Mouse (Mus musculus) cerebellum, adult 2 months (tissue): ENCODE data around the gene Oprd1. TPM values are rescaled to one million over a fixed set of nuclear protein-coding genes. Genes with fewer than 3 reads are reported as not detected.
A peak's percentile ranks its signal among the peaks of the same experiment; 100 is the strongest.

Experiments used
- DNase-seq, 2 experiments: peaks; one replicate each; pipeline ENCODE4 v3.0.0; 2021
- H3K27ac ChIP-seq: fragments of 200-500 bp; 2 replicates; pipeline ENCODE4 v1.5.1; 2012; ENCODE audit warnings: low read length, control low read depth, inconsistent platforms; ENCODE audit not compliant: insufficient read depth
- H3K27me3 ChIP-seq: fragments of 200-500 bp; 2 replicates; pipeline ENCODE4 v1.6.1; 2012; ENCODE audit warnings: inconsistent platforms, mild to moderate bottlenecking, low read length, moderate library complexity; ENCODE audit not compliant: control insufficient read depth, insufficient read depth
- H3K4me1 ChIP-seq: fragments of 200-500 bp; 2 replicates; pipeline ENCODE4 v1.6.1; 2011; ENCODE audit warnings: low read length; ENCODE audit not compliant: control insufficient read depth, insufficient read depth
- H3K4me3 ChIP-seq: fragments of 200-500 bp; replicated peaks from 2 replicates; pipeline ENCODE3; 2011; ENCODE audit warnings: mild to moderate bottlenecking, low read depth, low read length, control low read depth; ENCODE audit not compliant: insufficient read depth
- CTCF ChIP-seq: fragments of 200-500 bp; IDR thresholded peaks from 2 replicates; pipeline ENCODE4 v1.5.1; 2011; ENCODE audit warnings: low read depth, mild to moderate bottlenecking, control low read depth, low read length, moderate library complexity, borderline replicate concordance; ENCODE audit not compliant: insufficient read depth
- POLR2A ChIP-seq: fragments of 200-500 bp; IDR thresholded peaks from 2 replicates; pipeline ENCODE4 v1.6.1; 2011; ENCODE audit warnings: low read length, control low read depth, borderline replicate concordance; ENCODE audit not compliant: insufficient read depth
- WGBS: fragments of 180-500 bp; shearing (Covaris S2); methylation state at CpG from one replicate; pipeline ENCODE4 v1.1.7; 2018; 5-methylcytosine and 5-hydroxymethylcytosine counted together
- polyA plus RNA-seq: library from polyadenylated mRNA; depleted of rRNA; stranded (reverse); fragments of >200 nt; gene quantifications from 2 replicates; pipeline ENCODE4 v1.2.3, GENCODE M21; 2012

The Oprd1 gene
- polyA plus RNA-seq, 1 experiment = 3.0 TPM

DNA sequence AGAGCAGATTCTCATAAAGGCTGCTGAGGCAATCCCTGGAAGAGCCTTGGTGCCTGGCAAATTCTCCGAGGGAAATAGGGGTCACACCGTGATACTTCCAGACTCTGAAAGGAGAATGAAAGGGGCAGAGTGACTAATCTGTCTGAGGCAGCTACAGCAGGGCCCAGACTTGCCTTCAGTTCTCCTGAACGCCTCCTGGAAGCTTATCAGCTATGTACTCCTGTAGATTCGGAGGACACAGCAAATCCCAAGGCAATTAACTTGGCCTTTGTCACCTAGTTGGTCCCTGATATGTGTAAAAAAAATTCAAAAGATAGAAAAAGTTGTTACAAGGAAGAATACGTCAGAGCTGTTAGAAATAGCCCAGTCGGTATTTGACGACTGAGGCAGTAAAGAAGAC is 49.2 kb downstream of the Oprd1 start:
- 72% methylated on average over 7 of the region's 7 CpGs for WGBS
- TF ChIP-seq CTCF (no peak), POLR2A (no peak)

DNA sequence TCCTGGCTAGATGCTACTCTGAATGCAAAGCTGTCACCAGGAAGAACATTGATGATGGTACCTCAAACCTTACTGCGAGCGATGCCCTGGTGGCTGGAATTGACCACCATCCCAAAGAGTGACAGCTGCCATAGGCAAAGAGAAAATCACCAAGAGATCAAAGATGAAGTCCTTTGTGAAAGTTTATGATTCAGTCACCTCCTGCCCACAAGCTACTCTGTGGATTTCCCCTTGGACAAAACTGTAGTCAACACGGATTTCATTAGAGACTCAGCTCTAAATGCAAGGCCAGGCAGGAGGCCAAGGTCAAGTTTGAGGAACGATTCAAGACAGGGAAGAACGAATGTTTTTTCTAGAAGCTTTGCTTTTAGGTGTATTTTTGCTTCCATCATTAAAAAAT is 50.4 kb downstream of the Oprd1 start:
- Histone ChIP-seq H3K27ac (no peak overlapping the region), H3K27me3 (no peaks in the 10 kb centered on the region; the same call in 1 of the 2 replicates), H3K4me3 (no peak overlapping the region), H3K4me1 (no peaks in the 10 kb centered on the region)
- no peak for TF ChIP-seq CTCF
- no peak for TF ChIP-seq POLR2A
- no peak for DNase-seq
- WGBS = 87% methylated on average over 5 of the region's 5 CpGs

More for the DNA sequence above, 49.2 kb downstream of the Oprd1 start:
- no peak overlapping the region for H3K27ac ChIP-seq
- H3K27me3 ChIP-seq = no peaks in the 10 kb centered on the region
- H3K4me3 ChIP-seq = no peak overlapping the region
- H3K4me1 ChIP-seq = no peaks in the 10 kb centered on the region
- DNase-seq = no peak

DNA sequence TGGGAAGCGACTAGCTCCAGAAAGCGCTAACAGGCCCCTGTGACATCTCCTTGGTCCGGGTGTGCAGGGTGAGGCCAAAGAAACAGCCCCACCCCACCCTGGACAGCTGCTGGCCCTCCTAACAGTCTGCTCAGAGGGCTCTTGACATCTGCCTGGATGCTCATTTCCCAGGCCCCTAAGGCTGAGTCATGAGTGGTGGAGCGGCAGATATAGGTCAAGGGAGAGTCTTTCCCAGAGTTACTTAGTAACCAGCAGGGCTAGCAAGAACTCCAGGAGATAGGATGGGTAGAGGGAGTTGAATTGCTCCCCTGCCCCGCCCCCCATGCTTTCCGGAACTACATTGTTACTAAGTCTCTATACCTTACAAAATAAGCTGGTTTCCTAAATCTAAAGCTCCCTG is 51.1 kb downstream of the Oprd1 start:
- no peak overlapping the region for H3K27ac ChIP-seq
- no peak for TF ChIP-seq CTCF
- no peak for TF ChIP-seq POLR2A
- no peak for DNase-seq
- H3K4me1 ChIP-seq = no peaks in the 10 kb centered on the region
- 84% methylated on average over 6 of the region's 6 CpGs for WGBS
- H3K4me3 ChIP-seq = no peak overlapping the region
- no peaks in the 10 kb centered on the region; the same call in 1 of the 2 replicates for H3K27me3 ChIP-seq

DNA sequence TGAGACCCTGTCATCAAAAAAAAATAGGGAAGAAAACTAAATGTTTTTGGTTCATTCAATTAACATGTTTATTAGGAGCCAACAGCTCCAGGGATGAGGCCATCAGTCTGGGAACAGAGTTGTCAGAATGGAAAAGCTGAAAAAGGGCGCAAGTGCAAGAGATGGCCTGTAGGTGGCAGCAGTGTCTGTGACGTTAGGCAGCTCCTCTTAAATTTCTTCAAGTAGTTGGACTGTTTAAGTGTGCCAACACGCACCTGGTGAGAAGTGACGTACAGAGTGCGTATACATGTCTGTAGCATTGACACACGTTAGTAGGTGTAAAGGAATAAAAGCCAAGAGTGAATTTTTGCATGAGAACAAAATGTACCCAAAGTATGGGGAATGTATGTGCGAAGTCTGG is 55.4 kb downstream of the Oprd1 start:
- Histone ChIP-seq H3K27ac (no peak overlapping the region), H3K27me3 (no peaks in the 10 kb centered on the region; the same call in 1 of the 2 replicates), H3K4me1 (no peaks in the 10 kb centered on the region), H3K4me3 (no peak overlapping the region)
- TF ChIP-seq POLR2A = no peak
- TF ChIP-seq CTCF = peak; percentile 96
- 15% methylated on average over 7 of the region's 7 CpGs for WGBS
- DNase-seq = peak; percentile 46 to 69

DNA sequence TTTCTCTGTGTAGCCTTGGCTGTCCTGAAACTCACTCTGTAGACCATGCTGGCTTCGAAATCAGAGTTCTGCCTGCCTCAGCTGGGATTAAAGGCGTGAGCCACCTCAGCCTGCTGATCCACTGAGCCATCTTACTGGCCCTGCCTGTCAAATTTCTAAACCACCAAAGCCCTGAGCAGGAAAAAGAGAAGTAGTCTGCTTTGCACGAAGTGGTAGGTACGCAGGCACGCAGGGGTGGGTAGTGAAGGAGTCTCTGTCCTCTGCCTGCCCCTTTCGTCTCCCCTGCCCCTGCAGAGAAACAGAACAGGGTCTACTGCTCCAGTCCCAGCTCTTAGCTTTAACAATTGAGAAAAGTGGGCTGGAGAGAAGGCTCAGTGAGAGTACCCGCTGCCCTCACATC is 59.2 kb downstream of the Oprd1 start:
- Histone ChIP-seq H3K4me1 (no peaks in the 10 kb centered on the region), H3K27me3 (no peaks in the 10 kb centered on the region; the same call in 1 of the 2 replicates), H3K4me3 (no peak overlapping the region), H3K27ac (no peak overlapping the region)
- no peak for DNase-seq
- 85% methylated on average over 7 of the region's 7 CpGs for WGBS
- TF ChIP-seq CTCF (no peak), POLR2A (no peak)

DNA sequence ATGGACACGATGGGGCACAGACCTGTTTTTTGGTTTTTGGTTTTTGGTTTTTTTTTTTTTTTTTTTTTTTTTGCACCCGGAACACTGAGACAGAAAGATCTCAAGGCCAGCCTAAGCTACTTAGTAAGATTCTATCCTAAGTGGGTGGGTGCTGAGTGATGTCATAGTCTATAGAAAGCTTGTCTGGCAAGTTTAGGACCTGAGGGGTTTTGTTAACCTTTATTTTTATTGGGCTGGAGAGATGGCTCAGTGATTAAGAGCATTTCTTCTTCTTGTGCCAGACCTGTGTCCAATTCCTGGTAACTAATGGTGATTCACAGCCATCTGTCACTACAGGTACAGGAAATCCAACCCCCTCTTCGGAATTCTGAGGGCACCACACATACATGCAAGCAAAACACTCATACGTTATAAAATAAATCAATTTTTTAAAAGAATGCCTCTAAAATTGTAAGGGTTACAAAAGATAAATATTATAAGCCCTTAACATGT is 63.7 kb downstream of the Oprd1 start:
- TF ChIP-seq CTCF = no peak
- TF ChIP-seq POLR2A = no peak
- Histone ChIP-seq H3K27me3 (no peaks in the 10 kb centered on the region), H3K27ac (no peak overlapping the region), H3K4me3 (no peak overlapping the region), H3K4me1 (peaks cover 3% of the 10 kb centered on the region; the same call in 1 of the 2 replicates)
- WGBS = 25% methylated on average over 4 of the region's 4 CpGs
- DNase-seq = peak in 1 of 2 experiments; percentile 52

DNA sequence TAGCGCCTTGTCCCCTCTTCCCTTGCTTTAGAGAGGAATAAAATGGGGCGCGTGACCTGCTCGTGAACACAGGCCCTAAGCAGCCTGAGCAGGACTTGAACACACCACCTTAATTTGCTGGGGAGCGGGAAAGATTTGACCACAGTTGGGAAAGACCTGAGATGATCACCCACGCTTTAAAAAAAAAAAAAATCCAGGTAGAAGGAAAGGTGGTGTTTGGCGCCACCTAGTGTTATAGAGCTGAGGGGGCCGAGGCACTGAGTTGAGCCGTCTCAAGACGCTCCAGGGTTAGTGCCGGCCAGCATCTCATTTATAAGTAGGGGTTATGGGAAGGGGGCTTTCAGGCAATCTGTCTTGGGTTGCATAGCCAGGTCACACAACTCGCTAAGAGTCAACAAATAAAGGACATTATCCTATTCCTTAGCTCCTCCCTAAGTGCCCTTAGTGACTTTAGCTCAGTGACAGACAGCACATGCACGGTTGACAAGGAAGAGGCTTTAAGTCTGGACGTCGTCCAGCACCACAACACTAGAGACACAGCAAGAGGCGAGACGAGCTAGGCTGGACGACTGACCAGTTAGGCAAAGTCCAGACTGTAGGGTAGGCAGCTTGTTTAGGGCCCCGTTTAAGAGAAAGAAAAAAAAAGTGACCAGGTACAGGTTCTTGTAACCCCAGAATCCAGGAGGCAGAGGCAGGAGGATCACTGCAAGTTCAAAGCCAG is 64.6 kb downstream of the Oprd1 start:
- DNase-seq = peak; percentile 67 to 82
- no peaks in the 10 kb centered on the region for H3K27me3 ChIP-seq
- TF ChIP-seq CTCF (peak; percentile 77), POLR2A (no peak)

DNA sequence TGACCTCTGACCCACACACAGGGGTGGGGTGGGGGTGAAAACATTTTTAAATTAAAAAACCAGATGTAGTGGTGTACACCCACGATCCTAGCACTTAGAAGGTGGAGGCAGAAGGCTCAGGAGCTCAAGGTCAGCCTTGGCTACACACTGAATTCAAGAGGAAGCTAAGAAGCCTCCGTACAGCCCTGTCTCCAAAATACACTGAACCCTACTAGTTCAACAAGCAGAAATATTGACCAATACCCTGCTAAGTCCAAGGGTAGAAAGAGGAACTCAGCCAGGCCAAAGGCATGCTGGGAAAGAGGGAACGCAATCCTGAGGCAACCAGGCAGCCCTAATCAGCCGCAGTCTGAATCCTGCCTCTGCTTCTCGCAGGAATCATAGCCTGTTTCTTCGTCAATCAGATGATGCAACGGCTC is 66.0 kb downstream of the Oprd1 start:
- DNase-seq = no peak
- no peak overlapping the region for H3K27ac ChIP-seq
- H3K4me3 ChIP-seq = no peak overlapping the region

More for the DNA sequence above, 64.6 kb downstream of the Oprd1 start:
- Histone ChIP-seq H3K4me1 (peaks cover 3% of the 10 kb centered on the region; the same call in 1 of the 2 replicates), H3K27ac (no peak overlapping the region), H3K4me3 (no peak overlapping the region)
- WGBS = 8% methylated on average over 19 of the region's 19 CpGs

More for the DNA sequence above, 66.0 kb downstream of the Oprd1 start:
- Histone ChIP-seq H3K27me3 (no peaks in the 10 kb centered on the region), H3K4me1 (peaks cover 5% of the 10 kb centered on the region; the same call in 1 of the 2 replicates)
- no peak for TF ChIP-seq POLR2A
- TF ChIP-seq CTCF = no peak
- WGBS = 78% methylated on average over 7 of the region's 7 CpGs
